Mouse (Mus musculus) ES-Bruce4 (cell line): ENCODE results near the gene Cryba2.

Source experiments
- CTCF ChIP-seq: IDR thresholded peaks from one replicate; pipeline ENCODE4 v1.8.1; 2011; ENCODE audit warnings: low read depth, low read length
- EP300 ChIP-seq: IDR thresholded peaks from 2 replicates; pipeline ENCODE4 v1.6.1; 2011; ENCODE audit warnings: low read depth, low read length; ENCODE audit not compliant: insufficient read depth
- POLR2A ChIP-seq: IDR thresholded peaks from one replicate; pipeline ENCODE4 v1.8.1; 2011; ENCODE audit warnings: low read length; ENCODE audit not compliant: insufficient read depth

DNA sequence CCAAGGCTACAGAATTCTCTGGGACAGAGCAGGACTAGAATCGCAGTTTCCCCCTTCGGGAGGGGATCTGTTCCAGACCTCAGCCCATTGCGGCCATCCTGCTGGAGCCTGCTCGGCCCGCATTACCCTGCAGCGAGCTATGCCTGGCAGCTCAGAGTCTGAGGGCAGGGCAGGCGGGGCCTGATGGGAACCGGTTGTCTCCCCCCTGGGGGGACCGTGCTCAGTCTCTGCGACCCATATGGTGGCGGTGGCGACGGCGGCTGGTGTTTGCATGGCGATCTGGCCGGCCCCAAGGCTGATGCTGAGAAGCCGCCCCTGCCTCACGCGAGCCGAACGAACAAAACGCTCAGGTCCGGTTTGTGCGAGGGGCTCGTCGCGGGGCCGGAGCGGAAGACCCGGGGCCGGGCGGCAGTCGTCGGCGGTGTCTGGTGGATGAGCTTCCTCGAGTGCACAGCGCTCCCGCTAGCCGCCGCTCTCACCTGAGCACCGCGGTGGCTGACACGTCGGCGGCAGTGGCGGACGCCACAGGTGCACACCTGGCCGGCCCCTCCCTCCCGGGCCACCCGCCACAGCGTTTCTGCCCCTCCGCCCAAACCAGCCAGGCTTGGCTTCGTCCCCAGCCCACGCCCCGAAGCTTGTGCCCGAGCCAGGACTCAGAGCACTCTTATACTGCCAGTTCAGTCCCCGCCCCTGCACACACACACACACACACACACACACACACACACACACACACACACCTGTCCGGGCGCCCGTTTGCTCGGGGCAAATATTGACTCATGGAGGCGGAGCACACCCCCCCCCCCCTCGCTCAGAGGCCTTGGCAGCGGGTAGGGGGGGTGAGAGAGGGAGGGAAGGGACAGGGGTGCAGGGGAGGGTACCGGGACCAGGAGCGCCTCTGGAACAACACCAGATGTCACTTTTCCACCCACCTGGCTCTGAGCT is 7.7 kb upstream of the Cryba2 start:
- TF ChIP-seq EP300 (no peak), CTCF (no peak), POLR2A (no peak)
